Mouse (Mus musculus) c-Kit-positive CD71-positive TER-119-positive erythroid progenitor cells, embryonic 14.5 days (primary cell): Measurements from ENCODE around the gene Cactin.

ENCODE experiments used
- DNase-seq: peaks from one replicate; pipeline ENCODE4 v3.0.0-alpha.2; 2013; ENCODE audit warnings: low spot score

Gene Cactin

DNA sequence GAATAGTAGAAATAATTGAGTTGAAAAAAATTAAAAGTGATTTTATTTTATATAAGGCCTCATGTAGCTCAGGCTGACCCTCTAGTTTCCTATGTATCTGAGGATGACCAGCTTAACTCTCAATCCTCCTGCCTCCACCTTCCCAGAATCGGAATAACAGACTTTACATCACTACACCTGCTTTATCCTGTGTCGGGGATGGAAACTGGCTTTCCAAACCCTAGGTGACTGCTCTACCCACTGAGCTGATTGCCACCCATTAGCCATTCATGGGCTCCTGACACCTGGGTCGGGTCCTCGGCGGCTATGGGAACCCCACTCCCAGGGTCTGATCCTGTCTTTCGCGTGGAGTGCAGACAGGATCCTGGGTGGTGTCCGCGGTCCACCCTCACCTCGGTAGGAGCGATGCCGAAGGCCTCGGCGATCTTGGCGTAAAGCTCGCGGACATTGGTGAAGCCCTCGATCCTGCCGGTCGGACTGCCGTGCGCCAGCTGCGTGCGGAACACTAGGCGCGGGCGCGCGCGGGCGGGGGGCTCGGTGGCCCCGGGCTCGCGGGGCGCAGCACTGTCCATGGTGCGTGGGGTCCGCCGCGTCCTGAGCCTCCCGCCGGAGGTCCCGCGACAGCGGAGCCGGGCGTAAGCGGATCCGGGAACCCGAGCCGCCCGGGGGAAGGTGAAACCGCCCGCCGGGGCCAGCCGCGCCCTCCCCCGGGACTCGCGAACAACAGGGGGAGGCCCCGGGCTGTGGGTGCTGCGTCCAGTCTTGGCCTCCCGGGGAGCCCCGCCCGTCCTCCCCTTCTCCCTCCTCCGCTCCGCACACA, 22.0 kb downstream of the Cactin start, which contains the start of gene Gipc3:
Gene Gipc3, minus strand, starts transcription at position 581 of the 820 bp plus-strand sequence.
- DNase-seq = no peak

DNA sequence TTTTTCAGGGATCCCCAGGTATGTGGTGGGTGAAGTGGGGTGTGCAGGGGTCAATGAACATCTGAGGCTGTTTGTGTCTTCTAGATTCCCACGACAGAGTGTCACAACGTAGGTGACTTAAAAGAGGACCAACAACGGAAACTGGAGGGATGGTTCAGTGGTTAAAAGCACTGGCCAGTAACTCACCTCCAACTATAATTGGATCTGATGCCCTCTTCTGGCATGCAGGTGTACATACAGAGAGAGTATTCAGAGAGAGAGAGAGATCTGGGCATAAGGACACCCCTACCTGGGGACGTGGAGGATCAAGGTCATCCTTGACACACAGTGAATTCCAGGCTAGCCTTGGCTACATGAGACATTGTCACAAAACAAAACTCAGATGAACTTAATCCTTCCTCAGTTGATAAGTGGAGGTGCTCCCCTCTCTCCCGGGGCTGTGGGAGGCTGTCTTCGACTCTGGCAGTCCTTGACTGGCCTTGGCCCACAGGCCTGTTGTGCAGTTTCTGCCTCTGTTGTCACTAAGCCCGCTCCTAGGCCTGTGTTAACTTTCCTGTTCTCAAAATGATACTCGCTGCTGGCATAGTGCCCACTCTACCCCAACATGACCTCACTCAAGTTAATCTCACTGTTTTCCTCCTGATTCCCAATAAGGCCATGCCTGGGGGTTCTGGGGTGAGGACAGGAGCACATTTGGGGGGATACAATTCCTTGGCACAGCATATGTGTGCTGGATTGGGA, 23.7 kb downstream of the Cactin start:
- no peak for DNase-seq

GRCm38 (mm10) chr10:81345162-81345534, 24.2 kb downstream of the Cactin start:
- no peak for DNase-seq

- peak; percentile 67 for DNase-seq
Observed at GRCm38 (mm10) chr10:81346453-81347067, 25.7 kb downstream of the Cactin start.

- peak; percentile 70 for DNase-seq
Observed at GRCm38 (mm10) chr10:81349146-81349545, 28.2 kb downstream of the Cactin start.

- no peak for DNase-seq
Observed at GRCm38 (mm10) chr10:81349961-81350350, 29.1 kb downstream of the Cactin start.

- DNase-seq = peak; percentile 98
Observed at GRCm38 (mm10) chr10:81350351-81351063, 29.6 kb downstream of the Cactin start, which contains the start of gene Hmg20b. Hmg20b (minus strand) TSS chr10:81350480.

- peak; percentile 83 for DNase-seq
Observed at GRCm38 (mm10) chr10:81351678-81352291, 30.9 kb downstream of the Cactin start.

DNA sequence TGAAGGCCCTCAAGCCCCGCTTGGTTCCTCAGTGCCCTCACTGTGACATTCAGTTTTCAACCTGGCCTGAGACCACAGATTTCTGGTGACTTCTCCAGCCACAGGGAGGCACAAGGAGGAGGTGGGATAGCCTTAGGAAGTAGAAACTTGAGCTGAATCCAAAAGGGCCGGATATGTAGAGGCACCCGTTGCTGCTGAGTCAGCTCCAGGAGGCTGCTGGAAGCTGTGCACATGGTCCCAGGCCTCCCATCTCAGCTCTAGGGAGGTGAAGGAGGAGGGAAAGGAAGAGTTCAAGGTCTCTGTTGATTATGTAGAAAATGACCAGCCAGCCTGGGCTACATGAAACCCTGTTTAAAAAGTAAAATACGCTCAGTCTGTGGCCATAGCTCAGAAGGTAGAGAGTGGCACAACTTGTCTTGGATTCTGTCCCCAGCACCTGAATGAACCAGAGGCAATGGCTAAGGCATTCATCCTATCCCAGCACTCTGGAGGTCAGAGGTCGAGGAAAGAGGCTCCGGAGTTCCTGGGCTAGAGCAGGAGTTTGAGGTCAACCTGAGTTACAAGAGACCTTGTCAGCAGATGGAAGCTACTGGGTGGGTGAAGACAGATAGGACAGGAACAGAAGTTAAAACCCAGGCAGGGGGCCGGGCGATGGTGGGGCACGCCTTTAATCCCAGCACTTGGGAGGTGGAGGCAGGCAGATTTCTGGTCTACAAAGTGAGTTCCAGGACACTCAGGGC, 34.0 kb downstream of the Cactin start:
- DNase-seq = no peak

DNA sequence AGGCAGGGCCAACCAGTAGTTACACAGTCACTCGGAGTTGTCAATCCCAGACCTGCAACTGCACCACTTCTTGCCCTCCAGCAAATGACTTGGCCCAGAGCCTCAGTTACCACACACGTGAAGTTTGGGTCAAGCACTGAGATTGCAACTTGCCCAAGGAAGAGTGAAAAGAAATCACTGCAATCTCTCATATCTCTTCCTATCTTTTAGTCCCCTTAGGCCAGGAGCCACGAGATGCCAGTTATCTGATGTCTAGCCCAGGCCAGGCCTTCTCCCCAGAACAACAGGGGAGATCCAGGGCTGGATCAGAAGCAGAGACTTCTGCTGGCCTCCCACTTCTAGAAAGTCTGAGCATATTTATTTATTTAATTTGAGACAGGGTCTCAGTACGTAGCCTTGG, 34.6 kb downstream of the Cactin start:
- no peak for DNase-seq

DNA sequence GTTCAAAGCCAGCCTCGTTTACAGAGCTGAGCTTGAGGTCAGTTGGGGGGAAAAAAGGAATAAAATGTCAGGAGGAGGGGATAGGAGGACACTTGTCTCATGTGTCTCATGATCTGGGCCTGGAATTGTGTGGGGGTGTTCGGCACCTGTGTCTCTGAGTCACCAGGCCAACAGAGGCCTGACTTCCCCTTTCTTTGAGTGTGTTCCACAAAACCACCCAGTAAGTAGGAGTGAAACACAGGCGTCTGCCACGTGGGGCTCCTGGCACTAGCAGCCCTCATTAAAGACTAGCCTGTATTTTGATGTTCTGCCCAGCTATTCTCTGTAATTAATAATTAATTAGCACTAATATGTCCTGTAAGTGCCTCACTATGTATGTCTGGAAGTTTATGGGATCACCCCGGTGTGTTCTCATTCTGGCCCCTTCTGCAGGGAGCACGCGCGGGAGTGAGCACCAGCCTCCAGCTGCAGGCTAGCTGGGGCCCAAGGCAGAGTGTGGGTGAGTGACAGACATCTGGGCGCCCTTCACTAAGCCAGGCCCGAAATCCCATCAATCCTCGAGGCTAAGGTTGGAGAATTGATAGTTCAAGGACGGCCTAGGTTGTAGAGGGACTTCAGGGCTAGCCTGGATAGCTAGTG, 35.6 kb downstream of the Cactin start:
- no peak for DNase-seq

DNA sequence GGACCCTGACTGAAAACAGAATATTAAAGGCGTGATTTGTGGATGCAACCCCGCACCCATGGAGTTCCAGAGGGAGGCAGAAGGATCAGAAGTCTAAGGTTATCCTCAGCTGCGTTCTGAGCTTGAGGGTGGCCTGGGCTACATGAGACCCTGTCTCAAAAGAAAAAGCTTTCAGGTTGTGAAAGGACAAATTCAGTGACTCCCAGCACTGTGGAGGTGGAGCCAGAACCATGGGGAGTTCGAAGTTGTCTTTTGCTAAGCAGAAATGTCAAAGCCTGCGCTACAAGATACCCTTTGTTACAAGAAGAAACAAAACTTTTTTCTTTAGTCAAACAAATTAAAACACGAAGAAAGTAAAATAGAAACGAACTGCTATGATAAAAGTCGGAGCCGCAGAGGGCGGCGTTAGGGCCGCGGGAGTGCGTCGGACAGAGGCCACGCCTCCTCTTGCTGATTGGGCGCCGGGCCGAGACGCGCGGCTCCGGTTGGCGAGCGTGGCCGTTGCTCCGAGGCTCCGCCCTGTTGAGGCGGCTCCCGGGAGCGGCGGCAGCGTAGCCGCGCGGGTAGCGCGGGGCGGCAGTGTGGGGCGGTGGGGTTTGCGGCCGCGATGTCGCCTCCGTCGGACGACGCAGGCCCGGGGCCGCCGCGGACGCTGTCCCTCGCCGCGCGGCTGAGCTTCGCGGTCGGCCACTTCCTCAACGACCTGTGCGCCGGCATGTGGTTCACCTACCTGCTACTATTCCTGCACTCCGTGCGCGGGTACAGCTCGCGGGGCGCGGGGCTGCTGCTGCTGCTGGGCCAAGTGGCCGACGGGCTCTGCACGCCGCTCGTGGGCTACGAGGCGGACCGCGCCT, 36.3 kb downstream of the Cactin start, which contains the start of gene Mfsd12:
Gene Mfsd12, plus strand, starts transcription at position 501 of the 854 bp plus-strand sequence.
- peak; percentile 87 for DNase-seq

- no peak for DNase-seq
Observed at GRCm38 (mm10) chr10:81358209-81358608, 37.3 kb downstream of the Cactin start.

DNA sequence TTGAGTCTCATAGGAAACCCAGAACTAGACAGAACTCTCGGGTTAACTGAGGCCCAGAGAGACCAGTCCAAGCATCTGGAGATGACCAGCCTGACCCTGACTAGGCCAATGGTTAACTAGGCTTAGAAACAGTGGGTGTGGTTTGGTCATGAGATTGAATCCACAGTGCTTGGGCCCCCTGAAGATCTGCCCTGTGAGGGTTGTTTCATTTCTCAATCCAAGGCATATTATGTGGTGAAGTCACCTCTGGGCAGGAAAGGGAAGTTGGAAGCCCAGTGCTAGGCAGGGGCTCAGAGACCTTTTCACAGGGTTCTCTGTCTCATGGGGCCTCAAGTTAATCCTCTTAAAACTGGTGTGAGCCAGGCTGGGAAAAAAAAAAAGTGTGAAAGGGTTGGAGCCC, 37.9 kb downstream of the Cactin start:
- no peak for DNase-seq

GRCm38 (mm10) chr10:81360721-81361120, 39.8 kb downstream of the Cactin start:
- DNase-seq = no peak

GRCm38 (mm10) chr10:81362336-81362949, 41.5 kb downstream of the Cactin start:
- DNase-seq = peak; percentile 82

GRCm38 (mm10) chr10:81363436-81364346, 42.8 kb downstream of the Cactin start:
- DNase-seq = no peak

DNA sequence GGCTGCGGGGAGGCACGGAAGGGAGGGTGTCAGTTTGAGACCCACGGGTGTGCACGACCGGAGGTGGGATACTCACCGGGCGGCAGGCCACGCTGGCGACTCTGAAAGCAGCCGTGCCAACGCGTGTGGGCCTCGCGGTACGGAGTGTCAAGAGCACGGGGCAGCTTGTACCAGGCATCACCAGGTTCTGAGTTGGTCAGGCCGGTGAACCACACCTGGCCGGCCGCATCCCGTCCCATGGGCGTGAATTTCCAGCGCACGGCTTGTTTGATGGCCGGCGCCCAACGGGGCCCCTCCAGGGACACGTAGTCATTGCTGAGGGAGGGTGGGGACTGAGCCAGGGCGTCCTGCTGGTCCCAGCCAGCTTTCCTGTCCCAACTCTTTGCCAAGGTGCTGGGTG, 43.8 kb downstream of the Cactin start:
- no peak for DNase-seq
